Comparison of ENCODE assay signal across 1 mouse cellular context in the genomic region with DNA sequence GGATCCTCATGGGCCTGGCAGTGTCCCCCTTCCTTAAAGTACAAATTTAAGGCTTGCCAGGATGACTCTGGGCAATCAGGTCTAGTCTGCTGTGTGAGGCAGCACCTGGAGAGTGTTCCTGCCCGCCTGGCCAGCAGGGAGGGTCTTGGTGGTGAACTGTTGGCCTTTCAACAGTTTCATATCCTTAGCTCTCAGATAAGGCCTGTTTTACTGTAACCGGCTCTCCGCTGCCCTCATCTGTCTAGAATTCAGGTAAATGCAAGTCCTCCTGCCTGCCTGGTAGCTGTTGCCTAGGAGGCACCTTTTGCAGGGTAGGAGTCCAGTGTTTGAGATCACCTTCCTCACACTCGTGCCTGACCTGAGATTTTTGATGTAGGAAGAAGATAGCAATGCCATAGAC.
TF ChIP-seq lines count a peak whose summit lies in the region.

No protein-coding gene starts in this region.

TF ChIP-seq in CH12.LX, 34 proteins besides CTCF, POLR2A, EP300 and RAD21:
- TF ChIP-seq SMC3 (IDR thresholded peaks at IDR 0.05; ENCODE audit: low read depth, low read length) = peak; percentile 40
- TF ChIP-seq E2F4 (IDR thresholded peaks at IDR 0.05; ENCODE audit: insufficient replicate concordance, low read depth, low read length) = no peak
- TF ChIP-seq JUND (conservative IDR thresholded peaks at IDR 0.05; ENCODE audit: low read depth, low read length) = no peak
- no peak for TF ChIP-seq POLR2AphosphoS2 (IDR thresholded peaks at IDR 0.05; ENCODE audit: low read depth, low read length)
- TF ChIP-seq GABPA (IDR thresholded peaks at IDR 0.05; ENCODE audit: insufficient replicate concordance, low read depth, low read length) = no peak
- TF ChIP-seq BHLHE40 (IDR thresholded peaks at IDR 0.05; ENCODE audit: low read depth, low read length) = no peak
- TF ChIP-seq ELF1 (IDR thresholded peaks at IDR 0.05; ENCODE audit: low read depth, low read length) = no peak
- TF ChIP-seq MAFK (IDR thresholded peaks at IDR 0.05; ENCODE audit: insufficient replicate concordance, low read length) = no peak
